Mouse (Mus musculus): ENCODE measurements around the gene Mrps23. TPM values are rescaled to one million over a fixed set of nuclear protein-coding genes. Genes with fewer than 3 reads are reported as not detected.

Gene Mrps23
- polyA plus RNA-seq, 1 experiment from 2014 or later = 57.9 TPM

Other genes starting within 250 kb of the Mrps23 start
- gene Dynll2, start 216.9 kb upstream of the Mrps23 start, polyA plus RNA-seq (2015; fragmentation: Nextera tagmentation; extraction: Ambion mirVana) = 14.6 and 16.5 TPM in 2 replicates
- 188 and 201 TPM in 2 replicates for gene Srsf1, start 157.0 kb upstream of the Mrps23 start, polyA plus RNA-seq (2015; fragmentation: Nextera tagmentation; extraction: Ambion mirVana)
- 28.5 and 30.5 TPM in 2 replicates for gene Vezf1, start 136.1 kb upstream of the Mrps23 start, polyA plus RNA-seq (2015; fragmentation: Nextera tagmentation; extraction: Ambion mirVana)
- 11.3 and 11.5 TPM in 2 replicates for gene Cuedc1, start 106.3 kb upstream of the Mrps23 start, polyA plus RNA-seq (2015; fragmentation: Nextera tagmentation; extraction: Ambion mirVana)
- gene Ccdc182, start 89.7 kb downstream of the Mrps23 start, polyA plus RNA-seq (2015; fragmentation: Nextera tagmentation; extraction: Ambion mirVana) = not detected in 2 replicates

All from stomach, embryonic 16.5 days (tissue).